Mouse (Mus musculus) kidney, adult 11 months (tissue): ENCODE data around the gene Sez6l.
"Not testable (repeated sequence)": the region's sequence is repeated elsewhere in the genome, so short reads cannot be mapped to it uniquely, and the experiment has no call there.

Source experiments
- DNase-seq: peaks from one replicate; pipeline ENCODE4 v3.0.0; 2022

Gene Sez6l

GRCm38 (mm10) chr5:112426635-112427034 lies 150.3 kb downstream of the Sez6l start:
- DNase-seq, result no peak

GRCm38 (mm10) chr5:112419535-112419934 lies 157.4 kb downstream of the Sez6l start:
- DNase-seq, result no peak

- no peak for DNase-seq
Measured at GRCm38 (mm10) chr5:112418023-112418422, 159.0 kb downstream of the Sez6l start.

- no peak for DNase-seq
Measured at GRCm38 (mm10) chr5:112416673-112417072, 160.3 kb downstream of the Sez6l start.

- not testable (repeated sequence) for DNase-seq
Measured at GRCm38 (mm10) chr5:112412781-112413180, 164.2 kb downstream of the Sez6l start.

- no peak for DNase-seq
Measured at GRCm38 (mm10) chr5:112411514-112412335, 165.3 kb downstream of the Sez6l start.

GRCm38 (mm10) chr5:112411072-112411471 lies 165.9 kb downstream of the Sez6l start:
- DNase-seq, result no peak

GRCm38 (mm10) chr5:112409274-112409673 lies 167.7 kb downstream of the Sez6l start:
- DNase-seq, result no peak

- DNase-seq, result no peak
Measured at GRCm38 (mm10) chr5:112406017-112406416, 171.0 kb downstream of the Sez6l start.

GRCm38 (mm10) chr5:112402437-112402836 lies 174.5 kb downstream of the Sez6l start:
- no peak for DNase-seq

- DNase-seq, result no peak
Measured at GRCm38 (mm10) chr5:112399284-112399683, 177.7 kb downstream of the Sez6l start.

- DNase-seq, result no peak
Measured at GRCm38 (mm10) chr5:112396066-112396465, 180.9 kb downstream of the Sez6l start.

GRCm38 (mm10) chr5:112394779-112395443 lies 182.1 kb downstream of the Sez6l start, which contains the start of gene Asphd2:
TSS of gene Asphd2 (minus strand) at chr5:112394866.
- no peak for DNase-seq

- no peak for DNase-seq
Measured at GRCm38 (mm10) chr5:112394415-112394763, 182.6 kb downstream of the Sez6l start.

GRCm38 (mm10) chr5:112393741-112394414 lies 183.1 kb downstream of the Sez6l start:
- no peak for DNase-seq

GRCm38 (mm10) chr5:112391676-112392323 lies 185.2 kb downstream of the Sez6l start:
- no peak for DNase-seq

GRCm38 (mm10) chr5:112391002-112391401 lies 186.0 kb downstream of the Sez6l start:
- no peak for DNase-seq

- no peak for DNase-seq
Measured at GRCm38 (mm10) chr5:112389352-112389751, 187.6 kb downstream of the Sez6l start.

- no peak for DNase-seq
Measured at GRCm38 (mm10) chr5:112385973-112386372, 191.0 kb downstream of the Sez6l start.

- DNase-seq, result no peak
Measured at GRCm38 (mm10) chr5:112384805-112385472, 192.0 kb downstream of the Sez6l start.

- no peak for DNase-seq
Measured at GRCm38 (mm10) chr5:112382641-112383330, 194.2 kb downstream of the Sez6l start.

- no peak for DNase-seq
Measured at GRCm38 (mm10) chr5:112382042-112382441, 194.9 kb downstream of the Sez6l start.
